Mouse (Mus musculus) midbrain, postnatal 0 days (tissue): ENCODE measurements around the gene Pdlim5. TPM values are rescaled to one million over a fixed set of nuclear protein-coding genes. Genes with fewer than 3 reads are reported as not detected.

Experiments used
- ATAC-seq: fragments of 200-750 bp; cut with Nextera tagmentation; 2 replicates; pipeline ENCODE4 v1.8.0; 2017; ENCODE audit warnings: moderate number of reproducible peaks, mild to moderate bottlenecking, moderate TSS enrichment, moderate library complexity; ENCODE audit not compliant: low FRiP score
- DNase-seq: peaks from one replicate; pipeline ENCODE4 v3.0.0-alpha.2; 2015; ENCODE audit warnings: low spot score
- H3K27ac ChIP-seq: fragments of 300-500 bp; sonication (generic); 2 replicates; pipeline ENCODE4 v1.5.1; 2014; ENCODE audit warnings: low read depth, mild to moderate bottlenecking, low read length, mixed read lengths
- H3K27me3 ChIP-seq: fragments of 300-500 bp; sonication (generic); 2 replicates; pipeline ENCODE4 v1.6.1; 2014; ENCODE audit warnings: low read length, control low read depth, mixed read lengths; ENCODE audit not compliant: insufficient read depth
- H3K36me3 ChIP-seq: fragments of 300-500 bp; sonication (generic); 2 replicates; pipeline ENCODE4 v1.6.1; 2014; ENCODE audit warnings: low read length, control low read depth, mixed read lengths; ENCODE audit not compliant: insufficient read depth
- H3K4me1 ChIP-seq: fragments of 300-500 bp; sonication (generic); 2 replicates; pipeline ENCODE4 v1.6.1; 2014; ENCODE audit warnings: mild to moderate bottlenecking, control low read depth, antibody characterized with exemption, low read length, mixed read lengths; ENCODE audit not compliant: insufficient read depth
- H3K4me2 ChIP-seq: fragments of 300-500 bp; sonication (generic); 2 replicates; pipeline ENCODE4 v1.6.1; 2014; ENCODE audit warnings: low read depth, mild to moderate bottlenecking, low read length, mixed read lengths; ENCODE audit not compliant: poor library complexity, severe bottlenecking
- H3K4me3 ChIP-seq: fragments of 300-500 bp; sonication (generic); 2 replicates; pipeline ENCODE4 v1.5.1; 2014; ENCODE audit warnings: low read depth, mild to moderate bottlenecking, low read length, moderate library complexity
- H3K9ac ChIP-seq: fragments of 300-500 bp; sonication (generic); replicated peaks from 2 replicates; pipeline ENCODE4 v1.6.1; 2014; ENCODE audit warnings: mild to moderate bottlenecking, low read length, moderate library complexity, mixed read lengths; ENCODE audit not compliant: poor library complexity, severe bottlenecking
- H3K9me3 ChIP-seq: fragments of 300-500 bp; sonication (generic); 2 replicates; pipeline ENCODE4 v1.6.1; 2016; ENCODE audit warnings: low read length, control low read depth
- CTCF ChIP-seq: IDR thresholded peaks from 2 replicates; pipeline ENCODE4 v1.5.1; 2016; ENCODE audit warnings: antibody characterized with exemption, mild to moderate bottlenecking
- WGBS: fragments of 180-500 bp; shearing (Covaris S2); extraction: QIAGEN DNeasy Blood & Tissue Kit; methylation state at CpG from one replicate; pipeline ENCODE4 v1.1.7; 2014; 5-methylcytosine and 5-hydroxymethylcytosine counted together
- polyA plus RNA-seq: library from polyadenylated mRNA; unstranded; fragments of >200 nt; fragmentation: Nextera tagmentation; extraction: Ambion mirVana; gene quantifications from 2 replicates; pipeline ENCODE4 v1.2.1, GENCODE M21; 2015
- total RNA-seq: library from RNA; depleted of rRNA; stranded (reverse); fragments of >200 nt; gene quantifications from 2 replicates; pipeline ENCODE4 v1.2.3, GENCODE M21; 2014

The Pdlim5 gene
- total and polyA plus RNA-seq, 2 experiments from 2014 or later = 13.7 to 28.1 TPM

GRCm38 (mm10) chr3:142239298-142239697 is 156.2 kb downstream of the Pdlim5 start:
- Histone ChIP-seq H3K4me1 (no peaks in the 10 kb centered on the region), H3K9ac (no peak overlapping the region), H3K27me3 (no peaks in the 10 kb centered on the region), H3K9me3 (no peaks in the 10 kb centered on the region), H3K4me2 (no peak overlapping the region), H3K4me3 (no peak overlapping the region), H3K36me3 (no peaks in the 10 kb centered on the region), H3K27ac (no peak overlapping the region)
- no peak for TF ChIP-seq CTCF
- no peak for DNase-seq
- ATAC-seq = no peak
- 97% methylated on average over 2 of the region's 2 CpGs for WGBS

GRCm38 (mm10) chr3:142238260-142239046 is 157.0 kb downstream of the Pdlim5 start:
- Histone ChIP-seq H3K9ac (no peak overlapping the region), H3K27ac (no peak overlapping the region), H3K27me3 (no peaks in the 10 kb centered on the region), H3K36me3 (no peaks in the 10 kb centered on the region), H3K9me3 (no peaks in the 10 kb centered on the region), H3K4me1 (no peaks in the 10 kb centered on the region), H3K4me3 (no peak overlapping the region), H3K4me2 (no peak overlapping the region)
- 64% methylated on average over 10 of the region's 10 CpGs for WGBS
- DNase-seq (no peak), ATAC-seq (no peak)
- TF ChIP-seq CTCF = no peak

GRCm38 (mm10) chr3:142237621-142238020 is 157.9 kb downstream of the Pdlim5 start:
- Histone ChIP-seq H3K9ac (no peak overlapping the region), H3K27ac (no peak overlapping the region), H3K4me2 (no peak overlapping the region), H3K4me3 (no peak overlapping the region), H3K4me1 (no peaks in the 10 kb centered on the region), H3K9me3 (no peaks in the 10 kb centered on the region), H3K36me3 (no peaks in the 10 kb centered on the region), H3K27me3 (no peaks in the 10 kb centered on the region)
- no peak for TF ChIP-seq CTCF
- DNase-seq (no peak), ATAC-seq (no peak)
- WGBS = 71% methylated on average over 5 of the region's 5 CpGs

- TF ChIP-seq CTCF = no peak
- Histone ChIP-seq H3K9me3 (no peaks in the 10 kb centered on the region), H3K36me3 (no peaks in the 10 kb centered on the region), H3K9ac (no peak overlapping the region), H3K4me3 (no peak overlapping the region), H3K27ac (no peak overlapping the region), H3K4me2 (no peak overlapping the region), H3K4me1 (no peaks in the 10 kb centered on the region), H3K27me3 (no peaks in the 10 kb centered on the region)
- ATAC-seq = no peak
- WGBS = 83% methylated on average over 16 of the region's 16 CpGs
- peak; percentile 42 for DNase-seq
Observed at GRCm38 (mm10) chr3:142233606-142234465, 161.7 kb downstream of the Pdlim5 start.

GRCm38 (mm10) chr3:142228665-142229064 is 166.8 kb downstream of the Pdlim5 start:
- H3K9me3 ChIP-seq = no peaks in the 10 kb centered on the region
- H3K9ac ChIP-seq = no peak overlapping the region
- no peaks in the 10 kb centered on the region for H3K4me1 ChIP-seq
- H3K4me3 ChIP-seq = no peak overlapping the region
- TF ChIP-seq CTCF = no peak
- no peaks in the 10 kb centered on the region for H3K36me3 ChIP-seq
- no peak overlapping the region for H3K27ac ChIP-seq
- ATAC-seq = no peak
- no peaks in the 10 kb centered on the region for H3K27me3 ChIP-seq
- 89% methylated on average over 7 of the region's 7 CpGs for WGBS
- no peak overlapping the region for H3K4me2 ChIP-seq
- no peak for DNase-seq
